Mouse (Mus musculus) E14TG2a.4 (cell line): ENCODE data around the gene Krt83.

ENCODE experiments used
- CTCF ChIP-seq: conservative IDR thresholded peaks from 2 replicates; pipeline ENCODE4 v1.5.1; 2014; ENCODE audit warnings: low read length
- NANOG ChIP-seq: IDR thresholded peaks from 2 replicates; pipeline ENCODE4 v1.6.1; 2014; ENCODE audit warnings: borderline replicate concordance, low read length, mixed read lengths
- POU5F1 ChIP-seq: IDR thresholded peaks from 2 replicates; pipeline ENCODE4 v1.6.1; 2014; ENCODE audit warnings: low read length, borderline replicate concordance

DNA sequence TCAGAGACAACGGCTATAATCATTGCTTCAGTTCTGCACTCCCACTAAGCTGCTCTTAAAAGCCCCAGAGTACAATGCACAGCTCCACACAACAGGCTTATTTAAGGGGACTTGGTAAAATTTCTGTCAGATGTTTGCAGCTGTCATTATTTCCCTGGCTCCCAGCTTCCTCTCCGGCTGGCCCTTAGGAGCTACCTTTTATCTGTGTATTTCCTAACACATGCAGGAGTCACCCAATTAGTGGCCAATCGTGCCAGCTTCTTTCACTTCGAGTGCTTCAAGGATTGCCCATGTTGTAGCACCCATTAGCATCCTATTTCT is 47.2 kb upstream of the Krt83 start:
- TF ChIP-seq CTCF (no peak), POU5F1 (no peak), NANOG (no peak)
